Mouse (Mus musculus) cerebellum, postnatal 36 days (tissue): ENCODE data around the gene Ctdspl.

Source experiments
- DNase-seq, 2 experiments: peaks; one replicate each; pipeline ENCODE4 v3.0.0; 2021 to 2022; ENCODE audit warnings: mixed read lengths in 2 of 2

The Ctdspl gene

DNA sequence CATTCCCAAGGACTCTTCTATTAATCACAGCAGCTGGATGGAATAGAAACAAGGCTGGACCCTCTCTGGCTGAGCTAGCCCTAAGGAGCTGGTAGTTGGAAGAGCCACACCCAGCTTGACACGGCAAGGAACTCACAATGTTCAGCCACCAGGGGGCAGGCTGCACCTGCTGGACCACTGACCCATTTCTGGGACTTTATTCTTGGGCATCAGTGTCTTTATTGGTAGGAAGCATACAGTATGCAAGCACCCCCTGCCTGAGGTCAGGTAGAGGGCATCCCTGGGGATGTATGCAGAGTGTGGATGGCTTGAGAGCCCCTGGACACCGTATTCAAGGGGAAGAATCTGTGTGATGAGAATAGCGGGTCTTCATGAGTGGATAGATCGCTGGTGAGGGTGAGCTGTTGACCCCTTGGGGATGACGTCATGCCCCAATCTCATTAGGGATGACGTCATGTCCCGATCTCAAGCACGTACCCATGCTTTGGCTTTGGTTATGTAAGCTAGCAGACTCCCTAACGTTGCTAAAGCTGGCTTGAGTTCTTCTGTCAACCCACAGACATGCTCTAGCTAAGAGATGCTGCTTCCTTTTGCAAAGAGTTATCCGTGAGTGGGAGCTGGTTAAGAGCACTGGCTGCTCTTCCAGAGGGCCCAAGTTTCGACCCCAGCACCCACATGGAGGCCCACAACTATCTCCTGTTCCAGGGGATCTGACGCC is 5.3 kb upstream of the Ctdspl start:
- peak; percentile 69 to 73 for DNase-seq

GRCm38 (mm10) chr9:118921926-118922325 is 4.3 kb upstream of the Ctdspl start:
- DNase-seq: no peak

DNA sequence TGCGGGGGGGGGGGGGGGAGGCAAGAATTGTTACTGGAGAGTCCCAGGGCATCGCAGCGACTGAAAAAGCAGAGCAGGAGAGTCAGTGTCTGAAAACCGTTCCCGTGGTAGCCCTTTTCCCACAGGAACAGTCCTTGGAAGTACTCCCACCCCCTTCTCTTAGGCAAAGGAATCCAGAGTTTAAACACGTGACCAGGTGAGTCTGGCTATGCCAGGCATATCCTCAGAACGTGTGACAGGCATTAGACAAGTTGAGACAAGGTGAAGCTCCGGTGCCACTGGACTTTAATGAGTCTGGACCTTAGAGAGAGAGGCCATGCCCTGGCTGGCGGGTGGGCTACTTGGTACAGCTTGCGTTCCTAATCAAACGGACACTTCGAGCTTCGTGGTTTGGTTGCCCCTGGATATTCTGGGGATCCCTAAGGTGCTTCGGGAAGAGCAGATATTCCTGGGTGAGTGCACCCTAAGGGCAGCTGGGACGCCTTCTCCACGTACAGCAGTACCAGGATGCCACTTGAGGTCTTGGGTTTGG is 1.6 kb upstream of the Ctdspl start:
- DNase-seq: no peak

DNA sequence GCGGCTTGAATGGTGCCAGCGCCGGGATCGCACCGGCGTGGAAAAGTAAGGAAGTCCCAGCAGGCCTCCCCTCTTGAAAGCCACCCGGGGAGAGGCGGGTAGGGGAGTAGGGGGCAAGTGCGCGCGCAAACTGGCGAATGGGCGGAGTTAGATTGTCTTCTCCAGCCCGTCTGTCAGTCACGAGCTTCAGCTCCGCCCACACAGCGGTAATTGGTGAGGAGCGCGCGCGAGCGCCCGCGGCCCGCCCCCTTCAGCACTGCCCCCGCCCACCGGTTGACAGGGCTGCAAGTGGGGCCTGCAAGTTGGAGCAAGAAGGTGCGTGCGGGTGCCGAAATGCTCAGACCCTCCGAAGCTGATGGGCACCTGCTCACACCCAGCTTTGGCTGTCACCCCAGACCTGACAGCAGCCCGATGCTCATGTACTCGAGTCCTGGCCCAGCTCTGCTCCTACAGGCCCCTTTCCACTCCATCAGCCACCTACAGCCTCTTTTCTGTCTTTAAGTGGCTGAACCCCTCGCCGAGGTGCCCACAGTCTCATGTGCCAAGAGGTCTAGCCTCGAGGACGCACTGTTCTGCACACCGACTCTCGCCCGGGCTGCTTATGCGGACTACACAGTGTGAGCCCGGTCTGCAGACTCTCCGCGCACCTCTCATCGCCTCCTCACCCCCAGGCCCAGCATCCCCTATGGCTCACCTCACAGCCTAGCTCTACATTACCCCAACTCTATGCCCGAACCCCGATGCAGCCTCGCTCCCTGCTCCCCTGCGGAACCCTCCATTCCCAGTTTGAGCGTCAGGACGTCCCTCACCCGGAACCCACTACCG is 755 bp upstream of the Ctdspl start:
- DNase-seq: peak; percentile 82 to 88

GRCm38 (mm10) chr9:118926688-118927321 is 552 bp downstream of the Ctdspl start:
- DNase-seq: peak; percentile 36 to 53

DNA sequence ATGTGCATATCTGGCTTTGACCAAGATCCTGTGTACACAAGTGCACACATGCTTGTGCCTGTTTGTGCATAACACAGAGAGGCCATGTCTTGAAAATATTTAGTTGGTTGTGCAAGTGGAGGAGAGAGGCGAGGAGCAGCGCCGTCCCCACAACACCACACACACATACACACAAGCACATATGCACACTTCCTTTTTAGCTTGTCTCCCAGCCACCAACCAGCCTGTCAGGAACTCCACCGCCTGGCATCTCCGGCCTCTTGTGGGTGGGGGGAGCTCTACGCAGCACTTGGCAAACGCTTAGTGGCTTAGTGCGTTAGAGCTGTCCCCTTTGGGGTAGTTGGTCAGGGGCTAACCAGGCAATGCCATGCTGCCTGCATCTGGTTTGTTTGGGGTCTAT is 1.2 kb downstream of the Ctdspl start:
- no peak for DNase-seq

DNA sequence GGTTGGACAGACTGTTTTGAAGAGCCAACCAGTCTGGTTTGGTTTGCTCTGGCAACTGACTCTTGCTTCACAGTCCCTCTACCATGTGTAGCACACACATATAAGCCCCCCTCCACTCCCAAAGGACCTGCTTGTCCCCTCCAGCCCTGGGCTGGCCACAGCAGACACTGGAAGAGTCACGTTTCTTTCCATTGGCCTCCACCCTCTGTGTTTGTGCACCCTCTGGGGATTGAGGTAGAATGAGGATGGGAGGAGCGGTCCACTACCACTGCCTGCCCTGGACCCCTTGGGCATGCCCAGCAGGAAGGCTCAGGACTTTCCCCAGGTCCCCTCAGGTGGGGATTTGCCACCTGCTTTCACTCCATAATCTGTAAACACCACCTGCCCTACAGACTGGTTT is 1.8 kb downstream of the Ctdspl start:
- DNase-seq: no peak

DNA sequence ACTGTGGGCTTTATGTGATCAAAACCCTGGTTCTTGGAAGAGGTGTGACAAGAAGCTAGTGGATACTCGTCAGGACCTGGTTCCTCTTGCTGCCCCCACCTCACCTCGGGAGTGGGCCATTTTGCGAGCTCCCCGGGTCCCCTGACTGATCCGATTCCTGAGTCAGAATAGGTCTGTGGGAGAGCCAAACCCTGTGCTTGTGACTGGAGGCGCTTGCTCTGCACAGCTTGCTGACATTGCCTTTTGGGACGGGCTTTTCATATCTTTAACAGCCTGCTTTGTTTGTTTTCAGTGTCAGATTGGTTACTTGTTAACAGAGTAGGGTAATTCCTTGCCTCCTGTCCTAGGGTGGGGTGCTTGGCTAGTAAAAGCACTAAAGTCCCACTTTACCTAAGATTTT is 2.4 kb downstream of the Ctdspl start:
- no peak for DNase-seq

- no peak for DNase-seq
Observed at GRCm38 (mm10) chr9:118930611-118931010, 4.4 kb downstream of the Ctdspl start.

- DNase-seq: no peak
Observed at GRCm38 (mm10) chr9:118933800-118934199, 7.5 kb downstream of the Ctdspl start.

GRCm38 (mm10) chr9:118934319-118934718 is 8.1 kb downstream of the Ctdspl start:
- DNase-seq: no peak

DNA sequence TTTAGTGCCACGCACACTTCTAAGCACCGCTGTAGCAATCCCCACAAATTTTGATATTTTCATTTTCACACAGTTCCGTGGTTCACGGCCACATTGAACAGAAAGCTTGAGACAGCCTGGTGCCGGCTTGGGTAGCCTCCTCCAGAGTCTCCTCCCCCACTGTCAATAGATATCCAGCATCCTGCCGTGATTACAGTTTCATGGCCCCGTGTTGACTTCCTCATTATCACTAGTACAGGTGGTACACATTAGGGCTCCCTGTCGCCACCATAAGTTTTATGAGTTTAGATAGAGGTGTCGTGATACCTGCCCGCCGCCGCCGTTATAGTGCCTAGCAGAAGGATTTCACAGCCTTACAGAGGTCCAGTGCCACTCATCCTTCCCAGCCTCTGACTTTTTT is 8.8 kb downstream of the Ctdspl start:
- no peak for DNase-seq

- no peak for DNase-seq
Observed at GRCm38 (mm10) chr9:118936071-118936470, 9.8 kb downstream of the Ctdspl start.

DNA sequence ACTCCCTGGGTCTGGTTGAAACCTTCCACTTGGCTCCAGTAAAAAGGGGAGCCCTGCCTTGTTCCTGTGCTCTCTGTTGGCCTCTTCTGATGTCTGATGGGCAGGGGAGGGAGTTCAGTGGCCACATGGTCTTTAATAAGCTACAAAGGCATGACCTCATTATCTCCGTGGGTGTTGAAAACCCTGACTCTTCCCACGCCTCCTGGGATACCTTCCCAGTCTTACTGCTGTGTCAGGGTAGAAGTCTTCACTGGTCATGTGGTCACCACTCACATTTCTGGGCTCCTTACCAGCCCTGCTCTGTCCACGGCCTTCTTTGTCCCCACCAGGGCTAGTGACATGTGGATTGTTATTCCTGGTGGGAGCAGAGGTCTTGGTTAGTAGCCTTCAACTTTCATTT is 11.3 kb downstream of the Ctdspl start:
- no peak for DNase-seq

- DNase-seq: no peak
Observed at GRCm38 (mm10) chr9:118939410-118939809, 13.2 kb downstream of the Ctdspl start.

- no peak for DNase-seq
Observed at GRCm38 (mm10) chr9:118939831-118940230, 13.6 kb downstream of the Ctdspl start.

GRCm38 (mm10) chr9:118940591-118941207 is 14.4 kb downstream of the Ctdspl start:
- no peak for DNase-seq

DNA sequence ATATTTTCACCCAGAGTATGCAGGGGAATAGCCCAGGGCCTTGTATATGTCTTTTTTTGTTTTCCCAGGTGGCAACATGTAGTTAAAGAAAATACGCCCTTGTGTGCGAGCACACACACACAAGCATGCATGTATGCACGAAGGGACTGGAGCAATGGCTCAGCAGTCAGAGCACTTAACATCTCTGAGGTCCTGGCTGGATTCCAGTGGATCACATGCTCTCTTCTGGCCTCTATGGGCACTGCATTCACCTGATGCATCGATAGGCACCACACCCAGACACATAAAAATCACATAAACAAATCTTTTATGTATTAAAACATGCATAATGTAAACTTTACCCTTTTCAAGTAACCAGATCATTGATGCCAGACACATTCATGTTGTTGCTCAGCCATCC is 15.8 kb downstream of the Ctdspl start:
- DNase-seq: no peak

GRCm38 (mm10) chr9:118943941-118944340 is 17.7 kb downstream of the Ctdspl start:
- no peak for DNase-seq

DNA sequence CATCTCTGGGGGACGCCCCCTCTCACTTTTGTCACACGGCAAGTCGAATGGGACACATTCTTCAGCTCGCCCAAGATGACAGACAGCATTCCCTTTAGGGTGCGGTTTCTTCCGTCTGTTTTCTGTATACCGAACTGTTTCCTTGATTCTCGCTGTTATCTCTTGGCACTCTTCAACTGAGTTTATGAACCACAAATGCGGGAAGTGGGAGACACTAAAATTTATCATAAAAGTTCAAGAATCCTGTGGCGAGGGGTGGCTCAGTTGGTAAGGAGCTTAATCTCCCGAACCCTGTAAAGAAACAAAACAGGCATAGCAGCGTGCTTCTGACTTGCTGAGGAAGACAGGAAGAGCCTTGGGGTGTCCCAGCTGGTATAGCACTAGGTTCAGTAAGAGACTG is 18.1 kb downstream of the Ctdspl start:
- no peak for DNase-seq

DNA sequence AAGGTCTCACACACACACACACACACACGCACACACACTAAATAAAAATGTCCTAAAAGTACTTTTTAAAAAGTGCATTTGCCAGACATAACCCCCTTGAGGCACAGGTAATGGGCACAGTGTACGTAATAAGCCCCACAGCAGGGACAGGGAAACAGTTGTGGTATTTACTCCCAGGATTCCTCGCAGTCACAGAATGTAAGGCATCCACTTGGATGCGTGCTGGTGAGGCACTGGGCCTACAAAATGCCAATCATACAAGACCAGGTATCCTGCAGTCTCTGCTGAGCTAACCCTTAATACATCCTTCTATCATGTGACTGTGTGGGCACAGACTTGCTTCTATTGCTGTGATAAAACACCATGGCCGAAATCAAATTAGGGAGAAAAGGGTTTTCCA is 22.2 kb downstream of the Ctdspl start:
- no peak for DNase-seq

GRCm38 (mm10) chr9:118949124-118949523 is 22.9 kb downstream of the Ctdspl start:
- DNase-seq: no peak

GRCm38 (mm10) chr9:118949654-118950053 is 23.4 kb downstream of the Ctdspl start:
- DNase-seq: no peak
